Mouse (Mus musculus) urinary bladder, postnatal 0 days (tissue): ENCODE results near the gene Cacng8. TPM values are rescaled to one million over a fixed set of nuclear protein-coding genes. Genes with fewer than 3 reads are reported as not detected.

Source experiments
- microRNA-seq: library from miRNA; unstranded; fragments of <30 nt; microRNA quantifications from one replicate; pipeline ENCODE4, GENCODE M21; 2016
- polyA plus RNA-seq: library from polyadenylated mRNA; unstranded; fragments of >200 nt; fragmentation: Nextera tagmentation; extraction: Ambion mirVana; gene quantifications from 2 replicates; pipeline ENCODE4 v1.2.1, GENCODE M21; 2015

Gene Cacng8
- 0.33 TPM in 1 of 2 replicates, not detected in the other for polyA plus RNA-seq

DNA sequence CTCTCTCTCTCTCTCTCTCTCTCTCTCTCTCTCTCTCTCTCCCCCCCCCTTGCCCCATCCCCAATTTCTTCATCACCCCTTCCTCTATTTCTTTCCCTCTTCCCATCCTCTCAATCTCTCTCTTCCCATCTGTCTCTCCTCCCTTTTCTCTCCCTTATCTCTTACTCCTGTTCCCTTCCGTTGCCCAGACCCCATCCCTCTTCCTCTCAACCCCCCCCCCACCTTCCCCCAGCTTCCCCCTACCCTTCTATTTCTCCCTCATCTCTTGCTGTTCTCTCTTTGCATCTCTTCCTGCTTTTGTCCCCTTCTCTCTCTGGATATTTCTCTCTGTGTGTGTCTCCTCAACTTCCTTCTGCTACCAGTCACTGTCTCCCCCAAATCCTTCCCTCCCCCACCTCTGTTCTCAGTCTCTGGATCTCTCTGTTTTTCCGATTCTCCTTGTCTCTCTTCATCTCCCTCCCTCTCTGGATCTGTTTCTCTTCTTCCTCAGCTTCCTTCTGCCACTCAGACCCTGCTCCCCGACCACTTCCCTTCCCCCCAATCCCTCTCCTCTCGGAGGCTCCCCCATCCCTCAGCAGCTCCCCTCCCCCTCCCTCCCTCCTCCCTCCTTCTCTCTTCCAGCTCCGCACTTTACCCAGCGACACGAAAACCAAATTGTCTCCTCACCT lies at the start of gene Cacng8:
TSS of gene Cacng8 (plus strand) at position 271 of the 668 bp plus-strand sequence.

DNA sequence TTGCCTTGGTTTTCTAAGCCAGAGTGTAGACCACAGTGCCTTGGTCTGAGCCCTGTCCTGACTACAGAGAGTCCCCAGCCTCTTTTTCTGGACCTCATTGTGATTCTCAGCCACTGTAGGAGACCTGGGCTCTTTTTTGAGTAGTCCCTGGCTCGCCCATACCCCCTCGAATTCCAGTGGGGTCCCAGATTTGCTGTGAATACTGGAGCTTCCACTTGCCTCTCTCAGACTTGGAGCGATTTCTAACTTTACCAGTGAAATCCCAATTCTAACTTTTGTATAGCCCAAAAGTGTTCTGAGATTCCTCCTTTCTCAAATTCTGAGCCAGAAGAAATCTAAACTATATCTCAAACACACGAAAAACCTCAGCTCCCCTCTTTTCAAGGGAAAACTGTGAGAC lies 33.4 kb downstream of the Cacng8 start, which contains the start of gene Cacng6:
TSS of gene Cacng6 (plus strand) at position 301 of the 400 bp plus-strand sequence.

Small RNA genes lying within 50 kb of the gene (microRNA-seq; reads per million reads assigned to microRNA genes)
- gene Gm23450: 1.5 reads per million

Other genes starting within 250 kb of the Cacng8 start
- gene AU018091, start 221.5 kb upstream of the Cacng8 start, polyA plus RNA-seq: 0.06 and 0.10 TPM in 2 replicates
- 0.15 TPM in 1 of 2 replicates, not detected in the other for gene Nlrp12, start 140.9 kb upstream of the Cacng8 start, polyA plus RNA-seq
- gene Myadm, start 101.6 kb upstream of the Cacng8 start, polyA plus RNA-seq: 253 and 321 TPM in 2 replicates
- gene Prkcg, start 101.5 kb upstream of the Cacng8 start, polyA plus RNA-seq: 0.47 and 0.53 TPM in 2 replicates
- gene Cacng7, start 57.7 kb upstream of the Cacng8 start, polyA plus RNA-seq: 0.35 and 0.59 TPM in 2 replicates
- gene Cacng6, start 33.5 kb downstream of the Cacng8 start, polyA plus RNA-seq: not detected in 2 replicates
- gene Tarm1, start 111.9 kb downstream of the Cacng8 start, polyA plus RNA-seq: 0.13 and 0.40 TPM in 2 replicates
- not detected in 2 replicates for gene Oscar, start 225.5 kb downstream of the Cacng8 start, polyA plus RNA-seq
- gene Ndufa3, start 226.7 kb downstream of the Cacng8 start, polyA plus RNA-seq: 504 and 592 TPM in 2 replicates
- gene Tfpt, start 239.2 kb downstream of the Cacng8 start, polyA plus RNA-seq: 11.3 and 12.6 TPM in 2 replicates
- 43.3 and 43.9 TPM in 2 replicates for gene Prpf31, start 239.3 kb downstream of the Cacng8 start, polyA plus RNA-seq